Mouse (Mus musculus): ENCODE data around the gene Gm3411. TPM values are rescaled to one million over a fixed set of nuclear protein-coding genes. Genes with fewer than 3 reads are reported as not detected.
"Not testable (repeated sequence)": the region's sequence is repeated elsewhere in the genome, so short reads cannot be mapped to it uniquely, and the experiment has no call there.

Gene Gm3411
- not detected in 2 replicates for polyA plus RNA-seq (2012; ENCODE audit: insufficient read depth, low replicate concordance)

DNA sequence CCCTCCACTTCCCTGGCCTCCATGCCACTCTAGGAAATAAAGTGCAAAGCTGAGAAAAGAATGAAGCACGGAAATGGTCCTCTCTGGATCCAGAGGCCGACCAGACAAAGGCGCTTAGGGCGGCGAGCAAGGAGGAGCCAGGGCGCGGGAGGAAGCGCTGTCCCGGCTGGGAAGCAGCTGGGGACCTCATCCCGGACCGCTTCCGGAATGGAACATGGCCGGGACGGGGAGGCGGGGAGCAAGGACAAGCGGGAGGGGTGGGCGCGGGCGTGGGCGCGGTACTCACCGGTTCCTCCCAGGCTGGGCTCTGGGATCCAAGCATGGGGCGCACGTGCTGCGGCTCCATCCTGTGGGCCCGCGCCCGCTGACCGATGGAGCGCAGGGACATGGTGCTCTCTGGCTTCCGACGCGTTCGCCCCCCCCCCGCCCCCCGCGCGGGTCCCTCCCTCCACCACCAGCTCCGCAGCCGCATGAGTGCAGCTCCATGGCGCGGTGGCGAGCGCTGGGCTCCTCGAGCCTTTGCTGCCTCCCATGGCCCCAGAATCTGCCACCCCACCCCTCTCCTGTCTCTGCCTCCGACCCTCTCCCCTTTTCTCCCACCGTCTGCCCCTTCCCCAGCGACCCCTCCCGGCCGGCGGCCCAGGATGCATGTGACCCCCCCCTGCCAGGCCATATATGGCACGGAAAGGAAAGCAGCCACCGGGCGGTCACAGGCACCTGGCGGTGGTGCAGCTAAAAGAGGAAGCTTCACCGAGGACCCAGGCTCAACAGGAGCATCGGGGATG, at the start of gene Gm3411:
Gm3411 (minus strand) TSS at position 320 of the 785 bp plus-strand sequence.
- not testable (repeated sequence) for H3K36me3 ChIP-seq (replicated peaks; ENCODE audit: low read length); H3K9me3 ChIP-seq; H3K4me1 ChIP-seq; H3K4me3 ChIP-seq (replicated peaks); H3K27me3 ChIP-seq (replicated peaks)

- H3K4me1 ChIP-seq; H3K27me3 ChIP-seq (replicated peaks); H3K4me3 ChIP-seq (replicated peaks); H3K9me3 ChIP-seq; H3K36me3 ChIP-seq (replicated peaks; ENCODE audit: low read length): not testable (repeated sequence)
Observed at GRCm38 (mm10) chr14:6304743-6305142, 17.7 kb upstream of the Gm3411 start, which contains the start of gene Gm21103. TSS of gene Gm21103 (minus strand) at chr14:6304843.

DNA sequence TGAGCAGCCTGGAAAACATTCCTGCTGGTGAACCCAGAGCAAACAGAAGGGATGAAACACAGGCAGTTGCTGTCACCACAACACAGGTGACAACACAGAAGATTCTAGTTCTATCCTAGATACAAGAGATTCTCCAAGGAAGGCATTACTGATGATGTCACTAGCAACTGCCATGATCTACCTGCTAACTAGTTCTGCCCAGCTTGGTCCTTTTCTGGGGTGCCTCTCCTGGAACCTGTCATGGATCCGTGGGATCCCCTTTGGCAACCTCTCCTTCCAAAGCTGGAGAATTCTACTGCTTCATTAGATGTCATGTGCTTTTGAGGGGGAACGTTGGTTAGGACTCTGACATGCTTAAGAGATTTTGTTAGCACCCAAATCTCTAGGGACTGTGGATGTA, 67.9 kb downstream of the Gm3411 start, which contains the start of gene Gm21560:
Gm21560 (minus strand) TSS at position 101 of the 400 bp plus-strand sequence.
- not testable (repeated sequence) for H3K27me3 ChIP-seq (replicated peaks); H3K36me3 ChIP-seq (replicated peaks; ENCODE audit: low read length); H3K4me1 ChIP-seq; H3K4me3 ChIP-seq (replicated peaks); H3K9me3 ChIP-seq

Other genes with a start within 250 kb of the Gm3411 start
- 0.97 TPM in 1 of 2 replicates, not detected in the other for gene Gm6337, start 229.0 kb downstream of the Gm3411 start, polyA plus RNA-seq (2012; ENCODE audit: insufficient read depth, low replicate concordance)
- not detected in 2 replicates for gene Gm8206, start 193.3 kb downstream of the Gm3411 start, polyA plus RNA-seq (2012; ENCODE audit: insufficient read depth, low replicate concordance)
- gene Gm3468, start 178.6 kb downstream of the Gm3411 start, polyA plus RNA-seq (2012; ENCODE audit: insufficient read depth, low replicate concordance), result not detected in 2 replicates
- gene Gm3476, start 161.4 kb downstream of the Gm3411 start, polyA plus RNA-seq (2012; ENCODE audit: insufficient read depth, low replicate concordance), result not detected in 2 replicates
- not detected in 2 replicates for gene Gm21560, start 68.0 kb downstream of the Gm3411 start, polyA plus RNA-seq (2012; ENCODE audit: insufficient read depth, low replicate concordance)
- not detected in 2 replicates for gene Gm21103, start 17.6 kb upstream of the Gm3411 start, polyA plus RNA-seq (2012; ENCODE audit: insufficient read depth, low replicate concordance)
- not detected in 2 replicates for gene Gm3618, start 56.4 kb upstream of the Gm3411 start, polyA plus RNA-seq (2012; ENCODE audit: insufficient read depth, low replicate concordance)
- gene Gm16440, start 103.1 kb upstream of the Gm3411 start, polyA plus RNA-seq (2012; ENCODE audit: insufficient read depth, low replicate concordance), result not detected in 2 replicates
- gene Gm3591, start 125.2 kb upstream of the Gm3411 start, polyA plus RNA-seq (2012; ENCODE audit: insufficient read depth, low replicate concordance), result not detected in 2 replicates
- gene Gm3594, start 157.4 kb upstream of the Gm3411 start, polyA plus RNA-seq (2012; ENCODE audit: insufficient read depth, low replicate concordance), result not detected in 2 replicates

Measured in megakaryocyte, embryonic 14.5 days (primary cell).